Mouse (Mus musculus) liver, embryonic 13.5 days (tissue): ENCODE data around the gene Cd209e. TPM values are rescaled to one million over a fixed set of nuclear protein-coding genes. Genes with fewer than 3 reads are reported as not detected.
A peak's percentile ranks its signal among the peaks of the same experiment; 100 is the strongest.
"Not testable (repeated sequence)": the region's sequence is repeated elsewhere in the genome, so short reads cannot be mapped to it uniquely, and the experiment has no call there.

ENCODE experiments used
- ATAC-seq: fragments of 200-750 bp; cut with Nextera tagmentation; 2 replicates; pipeline ENCODE4 v1.8.0; 2017; ENCODE audit warnings: low read depth, mild to moderate bottlenecking, moderate number of reproducible peaks, moderate library complexity
- DNase-seq: peaks from one replicate; pipeline ENCODE4 v3.0.0; 2022
- H3K27ac ChIP-seq: fragments of 300-500 bp; sonication (generic); 2 replicates; pipeline ENCODE4 v1.5.1; 2015; ENCODE audit warnings: moderate library complexity, mild to moderate bottlenecking, inconsistent platforms
- H3K27me3 ChIP-seq: fragments of 300-500 bp; sonication (generic); 2 replicates; pipeline ENCODE4 v1.6.1; 2015; ENCODE audit warnings: mild to moderate bottlenecking, inconsistent platforms
- H3K36me3 ChIP-seq: fragments of 300-500 bp; sonication (generic); 2 replicates; pipeline ENCODE4 v1.6.1; 2015; ENCODE audit warnings: mild to moderate bottlenecking, inconsistent platforms
- H3K4me1 ChIP-seq: fragments of 300-500 bp; sonication (generic); replicated peaks from 2 replicates; pipeline ENCODE4 v1.6.1; 2015; ENCODE audit warnings: inconsistent platforms
- H3K4me2 ChIP-seq: fragments of 300-500 bp; sonication (generic); 2 replicates; pipeline ENCODE4 v1.6.1; 2015; ENCODE audit warnings: inconsistent platforms, mild to moderate bottlenecking, moderate library complexity
- H3K4me3 ChIP-seq: fragments of 300-500 bp; sonication (generic); replicated peaks from 2 replicates; pipeline ENCODE4 v1.5.1; 2015; ENCODE audit warnings: mild to moderate bottlenecking, inconsistent platforms
- H3K9ac ChIP-seq: fragments of 300-500 bp; sonication (generic); 2 replicates; pipeline ENCODE4 v1.6.1; 2015; ENCODE audit warnings: mild to moderate bottlenecking, inconsistent platforms
- H3K9me3 ChIP-seq: fragments of 300-500 bp; sonication (generic); replicated peaks from 2 replicates; pipeline ENCODE4 v1.6.1; 2016; ENCODE audit warnings: inconsistent platforms
- whole genome bisulfite sequencing: fragments of 180-500 bp; shearing (Covaris S2); methylation state at CpG from one replicate; pipeline ENCODE4 v1.1.7; 2015; ENCODE audit not compliant: insufficient replicate concordance; 5-methylcytosine and 5-hydroxymethylcytosine counted together
- polyA plus RNA-seq: library from polyadenylated mRNA; unstranded; fragments of >200 nt; fragmentation: Nextera tagmentation; extraction: Ambion mirVana; gene quantifications from 2 replicates; pipeline ENCODE4 v1.2.1, GENCODE M21; 2015

The Cd209e gene
- polyA plus RNA-seq, result not detected in 2 replicates

DNA sequence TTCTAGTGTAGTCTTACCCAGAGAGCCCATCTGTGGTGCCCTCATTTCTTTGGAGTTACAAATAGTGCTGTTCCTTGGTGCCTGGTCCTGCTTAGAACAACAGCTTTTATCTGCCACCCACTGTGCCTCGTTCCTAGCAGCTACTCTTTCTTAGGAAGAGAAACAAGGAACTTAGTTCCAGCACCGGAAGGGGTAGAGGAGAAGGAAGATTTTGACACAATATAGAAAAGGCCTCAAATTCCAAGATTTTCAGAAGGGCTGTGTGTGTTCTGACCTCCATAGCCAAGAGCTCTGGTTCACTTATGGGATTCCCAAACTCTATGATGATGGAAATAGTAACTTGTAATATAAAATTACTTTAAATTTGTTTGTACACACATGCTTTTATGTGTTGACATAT lies at the start of gene Cd209e:
Cd209e (minus strand) TSS at position 101 of the 400 bp plus-strand sequence.
- no peak within 1 kb of the TSS for H3K9ac ChIP-seq
- no peaks in the 10 kb centered on the region for H3K4me1 ChIP-seq
- ATAC-seq (no peak), DNase-seq (no peak)
- H3K27me3 ChIP-seq, result no peaks in the 10 kb centered on the region
- no peak within 1 kb of the TSS for H3K27ac ChIP-seq
- H3K9me3 ChIP-seq, result no peaks in the 10 kb centered on the region
- no peak within 1 kb of the TSS for H3K4me3 ChIP-seq
- no peak within 1 kb of the TSS for H3K4me2 ChIP-seq
- 43% methylated on average over 2 of the region's 2 CpGs for WGBS
- H3K36me3 ChIP-seq, result no peaks in the 10 kb centered on the region

- H3K4me3 ChIP-seq, result no peak within 1 kb of the TSS
- H3K9me3 ChIP-seq, result no peaks in the 10 kb centered on the region
- H3K36me3 ChIP-seq, result no peaks in the 10 kb centered on the region
- H3K4me1 ChIP-seq, result no peaks in the 10 kb centered on the region
- DNase-seq, result no peak
- WGBS, result 43% methylated on average over 4 of the region's 4 CpGs
- H3K27ac ChIP-seq, result no peak within 1 kb of the TSS
- ATAC-seq, result no peak
- H3K9ac ChIP-seq, result no peak within 1 kb of the TSS
- no peak within 1 kb of the TSS for H3K4me2 ChIP-seq
- no peaks in the 10 kb centered on the region for H3K27me3 ChIP-seq
Observed at GRCm38 (mm10) chr8:3878455-3878854, 24.3 kb upstream of the Cd209e start, which contains the start of gene Cd209d. TSS of gene Cd209d (minus strand) at chr8:3878555.

DNA sequence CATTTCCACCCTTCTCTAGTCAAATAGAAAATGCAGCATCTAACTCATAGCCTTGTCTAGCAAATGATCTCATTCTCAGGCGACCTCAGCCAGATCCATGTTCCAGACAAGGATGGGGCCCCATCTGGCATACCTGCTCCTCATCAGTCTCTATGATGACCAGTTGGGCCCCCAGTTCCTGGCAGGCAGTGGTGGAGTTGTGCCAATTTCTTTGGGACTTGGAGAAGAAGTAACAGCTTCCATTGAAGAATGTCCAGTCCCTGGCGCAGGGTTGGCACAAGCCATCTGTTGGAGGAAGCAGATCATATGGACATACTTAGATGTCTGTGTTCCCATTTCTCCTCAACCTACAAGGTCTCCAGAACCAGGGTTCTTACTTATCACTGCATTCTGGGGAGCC lies 22.0 kb upstream of the Cd209e start:
- Histone ChIP-seq H3K9me3 (no peaks in the 10 kb centered on the region; the same call in 1 of the 2 replicates), H3K27ac (no peak overlapping the region), H3K9ac (no peak overlapping the region), H3K4me3 (no peak overlapping the region), H3K4me2 (no peak overlapping the region), H3K4me1 (no peaks in the 10 kb centered on the region), H3K27me3 (no peaks in the 10 kb centered on the region), H3K36me3 (no peaks in the 10 kb centered on the region)
- whole genome bisulfite sequencing, result 50% methylated on average over 2 of the region's 2 CpGs
- ATAC-seq, result no peak
- no peak for DNase-seq

- H3K9ac ChIP-seq, H3K36me3 ChIP-seq, H3K4me2 ChIP-seq, H3K4me1 ChIP-seq, H3K27ac ChIP-seq, H3K27me3 ChIP-seq, H3K9me3 ChIP-seq, H3K4me3 ChIP-seq, DNase-seq, ATAC-seq: not testable (repeated sequence)
Observed at GRCm38 (mm10) chr8:3862736-3863135, 8.6 kb upstream of the Cd209e start.

DNA sequence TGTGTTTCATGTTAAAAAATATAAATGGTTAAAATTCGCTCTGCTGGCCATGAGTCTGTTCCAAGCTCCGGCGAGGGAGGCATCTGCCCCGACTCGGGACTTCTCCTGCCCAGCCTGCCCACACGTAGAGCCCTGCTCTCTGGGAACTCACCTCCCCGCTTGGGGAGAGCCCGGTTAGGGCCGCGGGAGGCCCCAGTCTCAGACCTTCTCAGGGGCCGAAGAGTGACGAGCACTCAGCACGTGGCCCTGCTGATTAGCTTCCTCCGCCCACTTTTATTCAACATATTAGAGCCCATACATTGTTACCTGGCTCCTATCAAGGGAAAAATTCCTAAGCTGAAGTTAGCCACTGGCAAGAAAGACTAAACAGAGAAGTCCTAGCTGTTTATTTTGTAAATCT lies 51.0 kb downstream of the Cd209e start:
- ATAC-seq (no peak), DNase-seq (peak; percentile 62)
- WGBS, result 72% methylated on average over 14 of the region's 14 CpGs
- Histone ChIP-seq H3K4me3 (no peak overlapping the region), H3K27ac (no peak overlapping the region), H3K9me3 (peaks cover 15% of the 10 kb centered on the region), H3K9ac (no peak overlapping the region), H3K36me3 (no peaks in the 10 kb centered on the region), H3K4me2 (no peak overlapping the region), H3K4me1 (no peaks in the 10 kb centered on the region), H3K27me3 (no peaks in the 10 kb centered on the region)

Other genes starting within 250 kb of the Cd209e start
- 34.9 and 35.3 TPM in 2 replicates for gene Xab2, start 233.0 kb downstream of the Cd209e start, polyA plus RNA-seq
- gene Pet100, start 232.8 kb downstream of the Cd209e start, polyA plus RNA-seq, result 93.4 and 99.6 TPM in 2 replicates
- not detected in 2 replicates for gene Pcp2, start 228.8 kb downstream of the Cd209e start, polyA plus RNA-seq
- gene Stxbp2, start 223.4 kb downstream of the Cd209e start, polyA plus RNA-seq, result 45.6 and 52.2 TPM in 2 replicates
- 0.18 TPM in 1 of 2 replicates, not detected in the other for gene Retn, start 198.5 kb downstream of the Cd209e start, polyA plus RNA-seq
- gene Mcemp1, start 188.6 kb downstream of the Cd209e start, polyA plus RNA-seq, result 1.4 and 1.6 TPM in 2 replicates
- gene Fcor, start 181.9 kb downstream of the Cd209e start, polyA plus RNA-seq, result 2.9 and 3.5 TPM in 2 replicates
- gene Trappc5, start 178.0 kb downstream of the Cd209e start, polyA plus RNA-seq, result 18.6 and 18.7 TPM in 2 replicates
- gene Fcer2a, start 160.1 kb downstream of the Cd209e start, polyA plus RNA-seq, result 0.06 TPM in 1 of 2 replicates, not detected in the other
- gene Clec4g, start 133.7 kb downstream of the Cd209e start, polyA plus RNA-seq, result 2.4 and 3.2 TPM in 2 replicates
- 0.34 and 0.35 TPM in 2 replicates for gene Cd209a, start 105.3 kb downstream of the Cd209e start, polyA plus RNA-seq
- gene Cd209d, start 24.2 kb upstream of the Cd209e start, polyA plus RNA-seq, result not detected in 2 replicates
- gene Cd209b, start 72.5 kb upstream of the Cd209e start, polyA plus RNA-seq, result not detected in 2 replicates
- 0.10 and 0.20 TPM in 2 replicates for gene Cd209c, start 100.4 kb upstream of the Cd209e start, polyA plus RNA-seq